Mouse (Mus musculus) forebrain, embryonic 12.5 days (tissue): ENCODE data around the gene Vps37d. TPM values are rescaled to one million over a fixed set of nuclear protein-coding genes. Genes with fewer than 3 reads are reported as not detected.
"Not testable (repeated sequence)": the region's sequence is repeated elsewhere in the genome, so short reads cannot be mapped to it uniquely, and the experiment has no call there.

ENCODE experiments used
- ATAC-seq: fragments of 200-750 bp; cut with Nextera tagmentation; 2 replicates; pipeline ENCODE4 v1.8.0; 2017; ENCODE audit warnings: moderate TSS enrichment; ENCODE audit not compliant: low FRiP score
- H3K27ac ChIP-seq: fragments of 300-500 bp; sonication (generic); 2 replicates; pipeline ENCODE4 v1.5.1; 2016; ENCODE audit warnings: mild to moderate bottlenecking
- H3K27me3 ChIP-seq: fragments of 300-500 bp; sonication (generic); 2 replicates; pipeline ENCODE4 v1.6.1; 2016; ENCODE audit warnings: mild to moderate bottlenecking
- H3K36me3 ChIP-seq: fragments of 300-500 bp; sonication (generic); replicated peaks from 2 replicates; pipeline ENCODE4 v1.6.1; 2016; ENCODE audit warnings: mild to moderate bottlenecking
- H3K4me1 ChIP-seq: fragments of 300-500 bp; sonication (generic); 2 replicates; pipeline ENCODE4 v1.6.1; 2016
- H3K4me2 ChIP-seq: fragments of 300-500 bp; sonication (generic); 2 replicates; pipeline ENCODE4 v1.6.1; 2016; ENCODE audit warnings: mild to moderate bottlenecking, moderate library complexity
- H3K4me3 ChIP-seq: fragments of 300-500 bp; sonication (generic); replicated peaks from 2 replicates; pipeline ENCODE4 v1.5.1; 2016; ENCODE audit warnings: mild to moderate bottlenecking
- H3K9ac ChIP-seq: fragments of 300-500 bp; sonication (generic); 2 replicates; pipeline ENCODE4 v1.6.1; 2016; ENCODE audit warnings: mild to moderate bottlenecking
- H3K9me3 ChIP-seq: fragments of 300-500 bp; sonication (generic); 2 replicates; pipeline ENCODE4 v1.6.1; 2016
- WGBS: fragments of 180-500 bp; shearing (Covaris S2); methylation state at CpG from one replicate; pipeline ENCODE4 v1.1.7; 2016; 5-methylcytosine and 5-hydroxymethylcytosine counted together
- polyA plus RNA-seq: library from polyadenylated mRNA; unstranded; fragments of >200 nt; fragmentation: Nextera tagmentation; extraction: Ambion mirVana; gene quantifications from 2 replicates; pipeline ENCODE4 v1.2.1, GENCODE M21; 2016

Vps37d gene
- polyA plus RNA-seq, 1 experiment from 2014 or later, result 21.9 TPM

DNA sequence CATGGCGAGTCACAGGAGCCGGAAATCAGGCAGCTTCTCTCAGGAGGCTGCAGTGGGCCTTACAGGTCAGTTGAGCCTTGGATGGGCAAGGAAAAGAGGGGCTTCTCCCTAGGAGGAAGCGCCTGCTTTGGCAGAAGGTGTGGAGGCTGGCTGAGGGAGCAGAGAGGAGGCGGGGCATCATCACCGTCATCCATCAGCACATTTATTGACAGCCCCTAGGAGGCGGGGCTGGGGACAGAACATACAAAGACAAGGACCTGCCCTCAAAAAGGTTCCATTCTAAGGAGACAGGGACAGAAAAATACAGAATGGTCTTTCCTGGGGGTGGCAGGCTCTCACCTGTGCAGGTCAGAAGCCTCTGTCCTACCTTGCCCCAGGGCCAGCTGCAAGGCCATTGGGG lies 5.3 kb downstream of the Vps37d start:
- H3K9ac ChIP-seq, result no peak overlapping the region
- no peaks in the 10 kb centered on the region for H3K27me3 ChIP-seq
- H3K4me3 ChIP-seq, result no peak overlapping the region
- WGBS, result 81% methylated on average over 6 of the region's 6 CpGs
- H3K9me3 ChIP-seq, result 0 out of 2 replicates have a peak, but pooled peaks cover 2% of the 10 kb centered on the region
- no peak overlapping the region for H3K27ac ChIP-seq
- peaks cover 27% of the 10 kb centered on the region for H3K4me1 ChIP-seq
- H3K36me3 ChIP-seq, result peaks cover 41% of the 10 kb centered on the region
- ATAC-seq, result no peak
- no peak overlapping the region for H3K4me2 ChIP-seq

DNA sequence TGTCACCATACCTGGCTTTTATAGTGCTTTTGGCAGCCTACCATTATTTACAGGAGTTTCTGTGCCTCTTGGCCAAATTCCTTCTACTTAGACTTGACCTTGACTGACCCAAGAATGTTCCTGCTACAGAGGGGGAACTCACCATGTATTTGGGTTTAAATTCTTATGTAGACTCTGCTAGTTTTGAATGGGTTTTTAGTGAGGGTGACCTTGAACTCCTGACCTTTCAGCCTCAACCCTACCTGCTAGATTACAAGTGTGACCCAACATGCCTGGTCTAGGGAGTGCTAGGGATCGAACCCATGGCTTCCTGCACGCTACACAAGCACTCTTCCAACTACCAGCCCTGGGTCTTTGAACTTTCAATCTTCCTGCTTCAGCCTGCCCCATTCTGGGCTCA lies 6.0 kb downstream of the Vps37d start:
- H3K4me1 ChIP-seq, result peaks cover 25% of the 10 kb centered on the region
- H3K27ac ChIP-seq, result no peak overlapping the region
- no peak overlapping the region for H3K4me3 ChIP-seq
- no peak for ATAC-seq
- no peak overlapping the region for H3K9ac ChIP-seq
- no peak overlapping the region for H3K4me2 ChIP-seq
- peaks cover 46% of the 10 kb centered on the region for H3K36me3 ChIP-seq
- WGBS, result 87% methylated on average over 2 of the region's 2 CpGs
- no peaks in the 10 kb centered on the region for H3K27me3 ChIP-seq
- 0 out of 2 replicates have a peak, but pooled peaks cover 2% of the 10 kb centered on the region for H3K9me3 ChIP-seq

DNA sequence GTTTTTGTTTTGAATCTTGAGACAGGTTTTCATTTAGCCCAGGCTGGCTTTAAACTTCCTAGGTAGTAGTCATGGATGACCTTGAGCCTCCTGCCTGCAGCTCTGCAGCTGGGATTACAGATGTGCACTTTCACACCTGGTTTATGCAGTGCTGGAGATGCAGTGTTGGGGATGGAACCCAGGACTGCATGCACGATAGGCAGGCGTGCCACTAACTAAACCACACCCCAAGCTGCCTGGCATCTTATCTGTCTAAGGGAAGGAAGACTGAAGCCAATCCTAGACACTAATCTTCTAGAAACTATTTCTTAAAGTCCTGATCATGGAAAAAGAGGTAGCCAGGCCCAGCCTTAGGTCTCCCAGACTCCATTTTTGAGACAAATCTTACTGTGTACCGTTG lies 7.6 kb downstream of the Vps37d start:
- Histone ChIP-seq H3K9ac (no peak overlapping the region), H3K9me3 (0 out of 2 replicates have a peak, but pooled peaks cover 2% of the 10 kb centered on the region), H3K36me3 (peaks cover 51% of the 10 kb centered on the region), H3K4me3 (no peak overlapping the region), H3K27me3 (no peaks in the 10 kb centered on the region), H3K4me2 (no peak overlapping the region), H3K27ac (no peak overlapping the region), H3K4me1 (peaks cover 24% of the 10 kb centered on the region)
- WGBS, result 96% methylated on average over 3 of the region's 3 CpGs
- no peak for ATAC-seq

DNA sequence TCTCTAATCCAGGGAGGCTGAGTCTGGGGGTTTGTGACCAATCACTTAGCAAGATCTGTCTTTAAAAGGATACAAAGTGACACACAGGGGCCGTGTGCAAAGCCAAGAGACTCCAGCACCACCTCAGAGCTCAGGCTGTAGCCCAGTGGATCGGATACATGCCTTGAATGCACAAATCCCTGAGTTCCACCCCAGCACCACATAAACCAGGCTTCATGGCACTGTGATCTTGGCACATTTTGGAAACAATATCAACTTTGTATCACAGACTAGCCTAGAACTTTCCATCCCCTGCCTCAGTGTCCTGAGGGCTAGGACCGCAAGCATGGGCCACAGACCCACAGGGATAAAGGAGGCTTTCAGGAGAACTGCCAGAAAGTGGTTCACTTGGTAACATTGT lies 12.1 kb downstream of the Vps37d start:
- H3K9me3 ChIP-seq, result 0 out of 2 replicates have a peak, but pooled peaks cover 2% of the 10 kb centered on the region
- no peak overlapping the region for H3K27ac ChIP-seq
- H3K27me3 ChIP-seq, result no peaks in the 10 kb centered on the region
- H3K9ac ChIP-seq, result no peak overlapping the region
- no peak overlapping the region for H3K4me2 ChIP-seq
- 97% methylated on average over 3 of the region's 3 CpGs for whole genome bisulfite sequencing
- H3K4me1 ChIP-seq, result peaks cover 23% of the 10 kb centered on the region
- ATAC-seq, result no peak
- H3K36me3 ChIP-seq, result peaks cover 20% of the 10 kb centered on the region
- 0 out of 2 replicates have a peak overlapping the region, but pooled peaks have one; percentile 1 for H3K4me3 ChIP-seq

DNA sequence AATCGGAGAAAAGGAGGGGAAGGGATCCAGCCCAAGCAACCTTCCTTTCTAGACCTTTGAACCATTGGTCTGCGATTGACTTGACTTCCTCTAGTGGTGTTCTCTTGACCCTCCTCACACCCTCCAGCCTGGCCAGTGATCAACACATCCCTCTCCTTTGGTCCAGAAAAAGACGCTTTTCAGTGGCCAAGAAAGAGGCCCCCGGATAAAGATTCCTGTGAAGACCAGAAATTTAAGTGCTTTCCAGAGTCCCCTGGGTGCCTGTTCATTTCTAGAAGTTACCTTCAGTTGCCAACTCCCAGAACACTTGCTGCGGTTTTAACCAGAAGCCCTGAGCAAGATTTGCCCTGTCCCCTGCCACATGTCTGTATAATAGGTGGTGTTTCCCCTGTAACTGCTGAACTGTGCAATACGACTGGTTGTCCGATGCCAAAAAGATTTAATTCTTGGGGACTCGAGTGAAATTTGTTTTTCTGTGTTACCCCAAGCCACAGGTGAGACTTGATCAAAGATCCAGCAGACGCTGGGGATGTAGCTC lies 13.1 kb downstream of the Vps37d start, which contains the start of gene Bud23:
TSS of gene Bud23 (minus strand) at position 51 of the 538 bp plus-strand sequence.
- 80% methylated on average over 9 of the region's 9 CpGs for WGBS

DNA sequence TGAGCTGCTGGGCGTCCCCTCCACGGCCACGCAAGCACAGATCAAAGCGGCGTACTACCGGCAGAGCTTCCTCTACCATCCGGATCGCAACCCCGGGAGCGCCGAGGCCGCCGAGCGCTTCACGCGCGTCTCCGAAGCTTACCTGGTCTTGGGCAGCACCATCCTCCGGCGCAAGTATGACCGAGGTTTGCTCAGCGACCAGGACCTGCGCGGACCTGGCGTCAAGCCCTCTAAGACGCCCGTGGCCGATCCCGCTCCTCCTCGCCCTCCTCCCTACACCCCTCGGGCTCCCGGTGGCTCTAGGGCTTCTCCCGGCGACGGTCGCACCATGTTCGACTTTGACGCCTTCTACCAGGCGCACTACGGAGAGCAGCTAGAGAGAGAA lies 13.7 kb downstream of the Vps37d start:
- H3K27ac ChIP-seq, result peak overlapping the region; percentile 61; the same call in 1 of the 2 replicates
- under 1% methylated on average over 40 of the region's 40 CpGs for WGBS

More for the DNA sequence above, 13.1 kb downstream of the Vps37d start, which contains the start of gene Bud23:
- H3K4me1 ChIP-seq, result peaks cover 23% of the 10 kb centered on the region
- H3K9me3 ChIP-seq, ATAC-seq, H3K27me3 ChIP-seq: not testable (repeated sequence)
- H3K4me2 ChIP-seq, result peak within 1 kb of the TSS; percentile 96
- peak within 1 kb of the TSS; percentile 94 for H3K4me3 ChIP-seq
- H3K36me3 ChIP-seq, result peaks cover 30% of the 10 kb centered on the region
- peak within 1 kb of the TSS; percentile 61; the same call in 1 of the 2 replicates for H3K27ac ChIP-seq
- H3K9ac ChIP-seq, result peak within 1 kb of the TSS; percentile 84

DNA sequence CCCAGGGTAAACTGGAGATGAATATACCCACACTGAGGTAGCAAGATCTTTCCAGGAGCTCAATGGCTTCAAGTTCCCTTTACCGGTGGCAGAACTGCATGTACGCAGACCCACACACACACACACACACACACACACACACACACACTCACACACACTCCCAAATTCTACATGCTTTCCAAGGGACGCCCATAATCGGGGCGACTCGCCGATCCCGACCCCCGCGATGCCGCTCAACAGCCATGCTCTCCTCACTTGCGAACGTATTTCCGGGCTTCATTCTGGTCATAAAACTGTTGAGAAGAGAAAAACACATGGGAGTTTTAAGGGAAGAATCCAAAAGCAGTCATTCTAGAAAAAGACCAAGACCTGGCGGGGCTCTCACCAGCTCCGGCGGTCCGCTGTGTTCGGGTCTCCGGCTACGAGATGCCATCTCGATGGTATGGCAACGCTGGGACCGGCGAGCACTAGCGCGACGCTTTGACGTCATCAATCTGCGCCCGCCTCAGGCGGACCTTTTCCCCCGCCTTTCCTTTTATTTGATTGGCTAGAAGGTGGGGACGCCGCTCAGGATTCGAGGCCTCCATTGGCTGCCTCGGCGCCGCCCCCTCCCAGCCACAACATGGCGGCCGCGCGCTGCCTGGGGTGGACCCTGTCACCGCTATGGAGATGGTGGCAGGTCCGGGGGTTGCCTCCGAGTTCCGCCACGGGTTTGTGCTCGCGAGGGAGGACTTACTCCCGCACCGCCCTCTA lies 14.3 kb downstream of the Vps37d start, which contains the start of gene Dnajc30:
TSS of gene Dnajc30 (plus strand) at position 574 of the 753 bp plus-strand sequence.
- peak; percentile 98 for ATAC-seq
- H3K27ac ChIP-seq, result peak within 1 kb of the TSS; percentile 61; the same call in 1 of the 2 replicates

More for the DNA sequence above, 13.7 kb downstream of the Vps37d start:
- H3K4me1 ChIP-seq, result peaks cover 23% of the 10 kb centered on the region
- peak overlapping the region; percentile 96 for H3K4me2 ChIP-seq
- peaks cover 36% of the 10 kb centered on the region for H3K36me3 ChIP-seq
- peak overlapping the region; percentile 94 for H3K4me3 ChIP-seq
- H3K9me3 ChIP-seq, result 0 out of 2 replicates have a peak, but pooled peaks cover 2% of the 10 kb centered on the region
- peak overlapping the region; percentile 84 for H3K9ac ChIP-seq
- no peaks in the 10 kb centered on the region for H3K27me3 ChIP-seq
- peak; percentile 72 for ATAC-seq

DNA sequence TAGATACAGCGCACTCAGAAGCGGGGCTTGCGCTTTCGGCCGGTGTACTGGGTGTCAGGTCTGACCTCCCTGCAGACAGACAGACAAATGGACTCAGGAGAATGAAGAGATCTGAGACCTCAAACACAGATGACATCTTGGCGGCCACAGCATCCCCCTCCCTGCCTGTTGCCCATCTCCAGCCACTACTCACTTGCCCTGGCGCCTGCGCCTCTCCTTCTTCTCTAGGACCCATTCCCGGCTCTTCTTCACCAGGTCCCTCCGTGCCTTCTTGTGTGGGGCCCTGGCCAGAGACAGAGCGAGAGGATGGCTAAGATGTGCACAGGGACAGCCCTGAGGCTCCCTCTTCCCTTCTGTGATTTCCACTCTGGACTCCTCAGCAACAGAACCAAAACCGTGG lies 24.7 kb downstream of the Vps37d start:
- no peak for ATAC-seq
- H3K27me3 ChIP-seq, result no peaks in the 10 kb centered on the region
- peaks cover 75% of the 10 kb centered on the region for H3K36me3 ChIP-seq
- 95% methylated on average over 12 of the region's 12 CpGs for WGBS
- H3K27ac ChIP-seq, result no peak overlapping the region
- no peaks in the 10 kb centered on the region for H3K4me1 ChIP-seq
- no peak overlapping the region for H3K4me2 ChIP-seq
- H3K9me3 ChIP-seq, result no peaks in the 10 kb centered on the region
- H3K4me3 ChIP-seq, result no peak overlapping the region
- no peak overlapping the region for H3K9ac ChIP-seq

More for the DNA sequence above, 14.3 kb downstream of the Vps37d start, which contains the start of gene Dnajc30:
- Histone ChIP-seq H3K27me3 (no peaks in the 10 kb centered on the region), H3K4me3 (peak within 1 kb of the TSS; percentile 94), H3K36me3 (peaks cover 42% of the 10 kb centered on the region), H3K4me2 (peak within 1 kb of the TSS; percentile 96), H3K9ac (peak within 1 kb of the TSS; percentile 84), H3K4me1 (peaks cover 23% of the 10 kb centered on the region), H3K9me3 (0 out of 2 replicates have a peak, but pooled peaks cover 2% of the 10 kb centered on the region)
- under 1% methylated on average over 52 of the region's 52 CpGs for WGBS

DNA sequence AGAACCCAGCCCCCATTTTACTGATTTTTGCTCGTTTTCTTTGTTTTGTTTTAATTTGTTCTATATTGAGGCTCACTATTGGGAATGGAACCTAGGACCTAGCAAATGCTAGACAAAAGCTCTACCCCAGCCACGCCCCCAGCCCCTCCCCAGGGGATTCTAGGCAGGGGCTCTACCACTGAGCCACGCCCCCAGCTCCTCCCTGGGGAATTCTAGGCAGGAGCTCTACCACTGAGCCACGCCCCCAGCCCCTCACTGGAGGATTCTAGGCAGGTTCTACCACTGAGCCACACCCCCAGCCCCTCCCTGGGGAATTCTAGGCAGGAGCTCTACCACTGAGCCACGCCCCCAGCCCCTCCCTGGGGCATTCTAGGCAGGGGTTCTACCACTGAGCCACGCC lies 28.8 kb downstream of the Vps37d start:
- not testable (repeated sequence) for H3K27me3 ChIP-seq, H3K4me1 ChIP-seq, ATAC-seq, H3K4me3 ChIP-seq, H3K9ac ChIP-seq, H3K4me2 ChIP-seq, H3K9me3 ChIP-seq, H3K27ac ChIP-seq
- H3K36me3 ChIP-seq, result peaks cover 51% of the 10 kb centered on the region
- WGBS, result 89% methylated on average over 6 of the region's 6 CpGs

DNA sequence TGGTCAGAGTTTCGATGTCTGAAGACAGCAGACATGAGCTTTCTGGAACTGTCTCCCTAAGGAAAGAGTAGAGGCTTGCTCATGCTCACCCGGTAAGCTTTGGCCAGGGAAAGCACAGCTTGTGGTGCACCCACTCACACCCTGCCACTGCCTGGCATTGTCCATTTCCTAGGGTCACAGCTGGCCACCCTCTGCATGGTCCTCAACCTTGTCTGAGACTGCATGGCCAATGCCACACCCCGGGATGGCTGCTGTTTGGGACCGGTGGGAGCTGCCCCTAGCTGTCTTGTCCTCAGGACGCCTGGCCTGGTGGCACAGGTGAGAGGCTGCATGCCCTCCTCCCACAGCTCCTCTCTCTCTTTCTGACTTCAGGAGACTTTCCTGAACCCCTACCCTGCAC lies 29.5 kb downstream of the Vps37d start:
- no peaks in the 10 kb centered on the region for H3K9me3 ChIP-seq
- H3K36me3 ChIP-seq, result peaks cover 46% of the 10 kb centered on the region
- no peaks in the 10 kb centered on the region for H3K4me1 ChIP-seq
- no peak overlapping the region for H3K4me3 ChIP-seq
- no peaks in the 10 kb centered on the region for H3K27me3 ChIP-seq
- no peak overlapping the region for H3K27ac ChIP-seq
- no peak overlapping the region for H3K9ac ChIP-seq
- no peak overlapping the region for H3K4me2 ChIP-seq
- 90% methylated on average over 5 of the region's 5 CpGs for WGBS
- ATAC-seq, result no peak

DNA sequence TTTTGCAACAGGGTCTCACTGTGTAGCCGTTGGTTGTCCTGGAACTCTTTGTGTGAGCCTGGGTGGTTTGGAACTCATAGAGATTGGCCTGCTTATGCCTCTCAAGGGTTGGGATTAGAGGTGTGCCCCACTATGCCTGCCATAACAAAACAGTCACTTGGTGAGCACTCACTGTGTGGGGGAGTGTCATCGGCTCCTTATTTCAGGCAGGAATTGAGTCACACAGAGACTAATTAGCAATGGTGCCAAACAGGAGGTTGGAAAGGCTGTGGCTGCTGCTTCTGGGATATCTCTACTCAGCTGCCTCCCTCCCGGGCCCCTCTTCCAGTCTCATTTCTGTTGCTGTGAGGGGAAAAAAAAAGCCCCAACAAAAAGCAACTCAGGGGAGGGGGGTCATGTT lies 33.5 kb downstream of the Vps37d start:
- Histone ChIP-seq H3K4me1 (peaks cover 4% of the 10 kb centered on the region), H3K9me3 (no peaks in the 10 kb centered on the region), H3K36me3 (peaks cover 26% of the 10 kb centered on the region), H3K4me2 (no peak overlapping the region), H3K9ac (no peak overlapping the region), H3K27me3 (0 out of 2 replicates have a peak, but pooled peaks cover 2% of the 10 kb centered on the region), H3K27ac (no peak overlapping the region), H3K4me3 (no peak overlapping the region)
- WGBS, result 94% methylated on average over 3 of the region's 3 CpGs
- ATAC-seq, result no peak

DNA sequence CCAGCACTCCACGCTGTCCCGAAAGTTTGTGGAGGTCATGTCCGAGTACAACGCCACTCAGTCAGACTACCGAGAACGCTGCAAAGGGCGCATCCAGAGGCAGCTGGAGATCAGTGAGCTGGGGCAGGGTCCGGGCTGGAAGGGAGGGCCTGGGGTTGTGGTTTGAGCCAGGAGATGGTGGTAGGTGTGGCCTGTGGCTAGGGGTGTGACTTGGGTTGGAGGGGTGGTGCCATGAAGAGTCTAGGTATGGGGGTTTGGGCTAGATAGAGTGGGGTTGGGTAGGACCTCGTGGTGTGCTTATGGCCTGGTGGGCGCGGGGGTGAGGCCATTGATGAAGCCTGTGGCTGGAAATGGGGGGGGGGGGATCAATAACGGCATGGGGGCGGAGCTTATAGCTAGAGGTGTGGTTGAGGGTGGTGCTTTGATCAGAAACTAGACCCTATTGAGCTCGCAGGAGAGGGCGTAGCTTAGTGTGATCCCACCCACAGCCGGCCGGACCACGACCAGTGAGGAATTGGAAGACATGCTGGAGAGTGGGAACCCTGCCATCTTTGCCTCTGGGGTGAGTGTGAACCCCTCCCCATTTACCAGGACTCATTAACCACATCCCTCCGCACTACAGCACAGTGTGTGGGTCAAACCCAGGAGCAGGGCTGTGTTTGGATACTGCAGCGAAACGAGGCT lies 35.8 kb downstream of the Vps37d start:
- peaks cover 20% of the 10 kb centered on the region for H3K36me3 ChIP-seq
- ATAC-seq, result no peak
- 27% methylated on average over 21 of the region's 21 CpGs for WGBS
- 0 out of 2 replicates have a peak, but pooled peaks cover 2% of the 10 kb centered on the region for H3K27me3 ChIP-seq
- no peak overlapping the region for H3K9ac ChIP-seq
- peaks cover 4% of the 10 kb centered on the region for H3K4me1 ChIP-seq
- no peak overlapping the region for H3K4me2 ChIP-seq
- H3K4me3 ChIP-seq, result no peak overlapping the region
- no peaks in the 10 kb centered on the region for H3K9me3 ChIP-seq
- no peak overlapping the region for H3K27ac ChIP-seq
